Comparison of ENCODE assay signal across 9 mouse cellular contexts in genomic region chr4:148170842-148171241, GRCm38 (mm10). TPM values are rescaled to one million over a fixed set of nuclear protein-coding genes. Genes with fewer than 3 reads are reported as not detected.
DNase-seq lines count a peak whose midpoint lies in the region; ATAC-seq and TF ChIP-seq lines count a peak whose summit lies in the region.
"Had no signal": no experiment of that assay in that cellular context is flagged by ENCODE, and none has a peak within 500 bp of the region (broad histone marks: within the 10 kb centered on the region; RNA-seq: fewer than 3 reads in every experiment).

No protein-coding gene starts in this region.

- peak; percentile 75 for DNase-seq in forebrain, embryonic 14.5 days (ENCODE audit: low spot score)
- peak; percentile 85 for DNase-seq in midbrain, embryonic 14.5 days
- peak; percentile 80 for DNase-seq in brain, adult 2 months (ENCODE audit: low read depth, low spot score)
- peak; percentile 60 for DNase-seq in liver, postnatal 0 days
- DNase-seq in spleen, postnatal 10 days (ENCODE audit: low spot score in 2 of 2): peak; percentile 61 to 73

- TF ChIP-seq EP300 in liver, postnatal 0 days (IDR thresholded peaks at IDR 0.05; ENCODE audit: low read depth): no peak

- H3K36me3 ChIP-seq in forebrain, embryonic 14.5 days (ENCODE audit: control insufficient read depth, insufficient read depth, low read length): no peaks in the 10 kb centered on the region
- no peaks in the 10 kb centered on the region for H3K36me3 ChIP-seq in forebrain, embryonic 16.5 days (ENCODE audit: control insufficient read depth, insufficient read depth)
- no peaks in the 10 kb centered on the region for H3K36me3 ChIP-seq in midbrain, embryonic 14.5 days (ENCODE audit: control insufficient read depth, insufficient read depth, low read length)
- no peaks in the 10 kb centered on the region for H3K36me3 ChIP-seq in midbrain, embryonic 13.5 days
- no peaks in the 10 kb centered on the region for H3K36me3 ChIP-seq in liver, postnatal 0 days (replicated peaks; ENCODE audit: insufficient read depth, low read length)

- no peak overlapping the region for H3K4me3 ChIP-seq in forebrain, embryonic 14.5 days (ENCODE audit: low read depth, low read length)
- H3K4me3 ChIP-seq in forebrain, embryonic 16.5 days (replicated peaks; ENCODE audit: low read length): no peak overlapping the region
- H3K4me3 ChIP-seq in midbrain, embryonic 14.5 days (replicated peaks; ENCODE audit: low read depth, low read length): no peak overlapping the region
- H3K4me3 ChIP-seq in midbrain, embryonic 13.5 days (replicated peaks): no peak overlapping the region
- no peak overlapping the region for H3K4me3 ChIP-seq in liver, postnatal 0 days (ENCODE audit: low read depth, low read length)

- no peak overlapping the region for H3K27ac ChIP-seq in forebrain, embryonic 14.5 days (ENCODE audit: low read depth, low read length)
- no peak overlapping the region for H3K27ac ChIP-seq in forebrain, embryonic 16.5 days (ENCODE audit: low read length)
- no peak overlapping the region for H3K27ac ChIP-seq in midbrain, embryonic 14.5 days (replicated peaks; ENCODE audit: low read depth, low read length)
- H3K27ac ChIP-seq in midbrain, embryonic 13.5 days: no peak overlapping the region
- no peak overlapping the region for H3K27ac ChIP-seq in liver, postnatal 0 days (ENCODE audit: low read depth)

- H3K4me1 ChIP-seq in forebrain, embryonic 14.5 days (ENCODE audit: control insufficient read depth, insufficient read depth, low read length): peaks cover 2% of the 10 kb centered on the region; the same call in 1 of the 2 replicates
- H3K4me1 ChIP-seq in forebrain, embryonic 16.5 days (replicated peaks; ENCODE audit: control insufficient read depth, insufficient read depth, low read length): peaks cover 26% of the 10 kb centered on the region
- peaks cover 30% of the 10 kb centered on the region for H3K4me1 ChIP-seq in midbrain, embryonic 14.5 days (ENCODE audit: control insufficient read depth, insufficient read depth, low read length)
- peaks cover 54% of the 10 kb centered on the region for H3K4me1 ChIP-seq in midbrain, embryonic 13.5 days (replicated peaks)
- no peaks in the 10 kb centered on the region for H3K4me1 ChIP-seq in liver, postnatal 0 days (ENCODE audit: insufficient read depth)

- TF ChIP-seq CTCF in liver, postnatal 0 days (IDR thresholded peaks at IDR 0.05; ENCODE audit: low read depth): peak; percentile 97

- no peak overlapping the region for H3K9ac ChIP-seq in forebrain, embryonic 14.5 days (ENCODE audit: low read length)
- no peak overlapping the region for H3K9ac ChIP-seq in forebrain, embryonic 16.5 days (replicated peaks; ENCODE audit: low read depth, low read length)
- no peak overlapping the region for H3K9ac ChIP-seq in midbrain, embryonic 14.5 days (replicated peaks; ENCODE audit: low read length)
- no peak overlapping the region for H3K9ac ChIP-seq in midbrain, embryonic 13.5 days (replicated peaks)
- H3K9ac ChIP-seq in liver, postnatal 0 days (replicated peaks): no peak overlapping the region

- H3K4me2 ChIP-seq in forebrain, embryonic 14.5 days (ENCODE audit: low read length): no peak overlapping the region
- no peak overlapping the region for H3K4me2 ChIP-seq in forebrain, embryonic 16.5 days (ENCODE audit: low read length)
- H3K4me2 ChIP-seq in midbrain, embryonic 14.5 days (ENCODE audit: low read length): no peak overlapping the region
- no peak overlapping the region for H3K4me2 ChIP-seq in midbrain, embryonic 13.5 days (replicated peaks)
- H3K4me2 ChIP-seq in liver, postnatal 0 days (ENCODE audit: low read depth, low read length): no peak overlapping the region

- peaks cover 47% of the 10 kb centered on the region for H3K27me3 ChIP-seq in forebrain, embryonic 14.5 days (replicated peaks; ENCODE audit: control insufficient read depth, insufficient read depth, low read length)
- peaks cover 43% of the 10 kb centered on the region for H3K27me3 ChIP-seq in forebrain, embryonic 16.5 days (replicated peaks; ENCODE audit: control insufficient read depth, insufficient read depth, low read length)
- H3K27me3 ChIP-seq in midbrain, embryonic 14.5 days (ENCODE audit: control insufficient read depth, insufficient read depth, low read length): peaks cover 40% of the 10 kb centered on the region
- H3K27me3 ChIP-seq in midbrain, embryonic 13.5 days: peaks cover 68% of the 10 kb centered on the region
- H3K27me3 ChIP-seq in liver, postnatal 0 days (ENCODE audit: insufficient read depth, low read length): peaks cover 73% of the 10 kb centered on the region

- ATAC-seq in forebrain, embryonic 14.5 days: no peak
- ATAC-seq in forebrain, embryonic 16.5 days: no peak
- no peak for ATAC-seq in midbrain, embryonic 14.5 days (ENCODE audit: low FRiP score, low TSS enrichment)
- ATAC-seq in midbrain, embryonic 13.5 days: no peak
- ATAC-seq in erythroid progenitor cell, adult 5-6 weeks (replicated peaks; ENCODE audit: low FRiP score, poor library complexity, severe bottlenecking): 0 out of 2 replicates have a peak, but pooled peaks have one; percentile 40
- no peak for ATAC-seq in liver, postnatal 0 days

- no peaks in the 10 kb centered on the region for H3K9me3 ChIP-seq in forebrain, embryonic 14.5 days (replicated peaks; ENCODE audit: control insufficient read depth, low read length)
- no peaks in the 10 kb centered on the region for H3K9me3 ChIP-seq in forebrain, embryonic 16.5 days (ENCODE audit: control insufficient read depth, low read length)
- no peaks in the 10 kb centered on the region for H3K9me3 ChIP-seq in midbrain, embryonic 14.5 days (ENCODE audit: control insufficient read depth, low read length)
- H3K9me3 ChIP-seq in midbrain, embryonic 13.5 days: no peaks in the 10 kb centered on the region
- no peaks in the 10 kb centered on the region for H3K9me3 ChIP-seq in liver, postnatal 0 days (ENCODE audit: low read length)

- whole genome bisulfite sequencing in forebrain, embryonic 14.5 days: 2% methylated on average over 2 of the region's 2 CpGs
- WGBS in forebrain, embryonic 16.5 days: 0% methylated on average over 2 of the region's 2 CpGs
- WGBS in midbrain, embryonic 14.5 days: 0% methylated on average over 2 of the region's 2 CpGs
- WGBS in midbrain, embryonic 13.5 days: 0% methylated on average over 2 of the region's 2 CpGs
- 2% methylated on average over 2 of the region's 2 CpGs for WGBS in liver, postnatal 0 days (ENCODE audit: insufficient replicate concordance)

RNA-seq across cellular contexts. Expression of gene Fbxo2, which starts 10.4 kb away (rescaled TPM):
- 2.2 and 3.2 TPM in 2 replicates for polyA plus RNA-seq in forebrain, embryonic 14.5 days (2014; fragmentation: Nextera tagmentation; extraction: Ambion mirVana)
- 4.3 and 4.7 TPM in 2 replicates for polyA plus RNA-seq in forebrain, embryonic 16.5 days (2015; fragmentation: Nextera tagmentation; extraction: Ambion mirVana)
- polyA plus RNA-seq in midbrain, embryonic 14.5 days (2014; fragmentation: Nextera tagmentation; extraction: Ambion mirVana): 3.2 and 4.0 TPM in 2 replicates
- polyA plus RNA-seq in midbrain, embryonic 13.5 days (2015; fragmentation: Nextera tagmentation; extraction: Ambion mirVana): 2.3 and 2.4 TPM in 2 replicates
- total RNA-seq in erythroid progenitor cell, adult 5-6 weeks (2015; ENCODE audit: low replicate concordance): not detected in 2 replicates
- not detected in 2 replicates for total RNA-seq in erythroid progenitor cell, adult 5-6 weeks (2017; ENCODE audit: low replicate concordance)
- 0.19 TPM in 1 of 2 replicates, not detected in the other for polyA plus RNA-seq in liver, postnatal 0 days (2015; fragmentation: Nextera tagmentation; extraction: Ambion mirVana)
- polyA plus RNA-seq: heart, embryonic 14.5 days had no signal

RNA-seq across cellular contexts. Expression of gene Fbxo44, which starts 10.6 kb away (rescaled TPM):
- polyA plus RNA-seq in forebrain, embryonic 14.5 days (2014; fragmentation: Nextera tagmentation; extraction: Ambion mirVana): 70.6 and 76.3 TPM in 2 replicates
- polyA plus RNA-seq in forebrain, embryonic 16.5 days (2015; fragmentation: Nextera tagmentation; extraction: Ambion mirVana): 60.3 and 67.1 TPM in 2 replicates
- polyA plus RNA-seq in midbrain, embryonic 14.5 days (2014; fragmentation: Nextera tagmentation; extraction: Ambion mirVana): 102 and 106 TPM in 2 replicates
- polyA plus RNA-seq in midbrain, embryonic 13.5 days (2015; fragmentation: Nextera tagmentation; extraction: Ambion mirVana): 97.8 and 103 TPM in 2 replicates
- 1.1 TPM in 1 of 2 replicates, not detected in the other for total RNA-seq in erythroid progenitor cell, adult 5-6 weeks (2015; ENCODE audit: low replicate concordance)
- total RNA-seq in erythroid progenitor cell, adult 5-6 weeks (2017; ENCODE audit: low replicate concordance): not detected in 2 replicates
- 0.81 and 0.97 TPM in 2 replicates for polyA plus RNA-seq in liver, postnatal 0 days (2015; fragmentation: Nextera tagmentation; extraction: Ambion mirVana)

RNA-seq across cellular contexts. Expression of gene Fbxo6, which starts 18.9 kb away (rescaled TPM):
- polyA plus RNA-seq in forebrain, embryonic 14.5 days (2014; fragmentation: Nextera tagmentation; extraction: Ambion mirVana): 19.0 and 20.6 TPM in 2 replicates
- 14.4 and 17.7 TPM in 2 replicates for polyA plus RNA-seq in forebrain, embryonic 16.5 days (2015; fragmentation: Nextera tagmentation; extraction: Ambion mirVana)
- polyA plus RNA-seq in midbrain, embryonic 14.5 days (2014; fragmentation: Nextera tagmentation; extraction: Ambion mirVana): 18.7 and 22.8 TPM in 2 replicates
- polyA plus RNA-seq in midbrain, embryonic 13.5 days (2015; fragmentation: Nextera tagmentation; extraction: Ambion mirVana): 15.9 and 19.6 TPM in 2 replicates
- total RNA-seq in erythroid progenitor cell, adult 5-6 weeks (2015; ENCODE audit: low replicate concordance): 3.2 TPM in 1 of 2 replicates, not detected in the other
- 2.1 TPM in 1 of 2 replicates, not detected in the other for total RNA-seq in erythroid progenitor cell, adult 5-6 weeks (2017; ENCODE audit: low replicate concordance)
- polyA plus RNA-seq in liver, postnatal 0 days (2015; fragmentation: Nextera tagmentation; extraction: Ambion mirVana): 30.1 and 32.0 TPM in 2 replicates

RNA-seq across cellular contexts. Expression of gene Draxin, which starts 40.3 kb away (rescaled TPM):
- polyA plus RNA-seq in forebrain, embryonic 14.5 days (2014; fragmentation: Nextera tagmentation; extraction: Ambion mirVana): 18.8 and 20.7 TPM in 2 replicates
- polyA plus RNA-seq in forebrain, embryonic 16.5 days (2015; fragmentation: Nextera tagmentation; extraction: Ambion mirVana): 22.7 and 23.5 TPM in 2 replicates
- polyA plus RNA-seq in midbrain, embryonic 14.5 days (2014; fragmentation: Nextera tagmentation; extraction: Ambion mirVana): 21.8 and 24.7 TPM in 2 replicates
- polyA plus RNA-seq in midbrain, embryonic 13.5 days (2015; fragmentation: Nextera tagmentation; extraction: Ambion mirVana): 14.6 and 20.4 TPM in 2 replicates
- total RNA-seq in erythroid progenitor cell, adult 5-6 weeks (2015; ENCODE audit: low replicate concordance): 0.42 TPM in 1 of 2 replicates, not detected in the other
- total RNA-seq in erythroid progenitor cell, adult 5-6 weeks (2017; ENCODE audit: low replicate concordance): not detected in 2 replicates
- polyA plus RNA-seq in liver, postnatal 0 days (2015; fragmentation: Nextera tagmentation; extraction: Ambion mirVana): 0.04 and 0.05 TPM in 2 replicates
- polyA plus RNA-seq: heart, embryonic 14.5 days had no signal

RNA-seq across cellular contexts. Expression of gene Mad2l2, which starts 40.7 kb away (rescaled TPM):
- 129 and 141 TPM in 2 replicates for polyA plus RNA-seq in forebrain, embryonic 14.5 days (2014; fragmentation: Nextera tagmentation; extraction: Ambion mirVana)
- polyA plus RNA-seq in forebrain, embryonic 16.5 days (2015; fragmentation: Nextera tagmentation; extraction: Ambion mirVana): 127 TPM in 2 replicates
- 122 and 133 TPM in 2 replicates for polyA plus RNA-seq in midbrain, embryonic 14.5 days (2014; fragmentation: Nextera tagmentation; extraction: Ambion mirVana)
- 105 and 106 TPM in 2 replicates for polyA plus RNA-seq in midbrain, embryonic 13.5 days (2015; fragmentation: Nextera tagmentation; extraction: Ambion mirVana)
- total RNA-seq in erythroid progenitor cell, adult 5-6 weeks (2015; ENCODE audit: low replicate concordance): 11.5 and 20.5 TPM in 2 replicates
- 0.30 and 5.5 TPM in 2 replicates for total RNA-seq in erythroid progenitor cell, adult 5-6 weeks (2017; ENCODE audit: low replicate concordance)
- polyA plus RNA-seq in liver, postnatal 0 days (2015; fragmentation: Nextera tagmentation; extraction: Ambion mirVana): 16.9 and 18.8 TPM in 2 replicates

Comparison
In these comparisons a context has a peak if more than half of its experiments do, and no peak if none do; other contexts are left out.
1. RNA of gene Fbxo44, which starts 10.6 kb away (polyA plus RNA-seq): 97.8 to 103 TPM in midbrain, embryonic 13.5 days, 102 to 106 TPM in midbrain, embryonic 14.5 days, 70.6 to 76.3 TPM in forebrain, embryonic 14.5 days and 60.3 to 67.1 TPM in forebrain, embryonic 16.5 days; 0.81 to 0.97 TPM in liver, postnatal 0 days; every median in the first group is over 10 times any median in the second.
2. Peak in every context shown above with its lines, with median percentiles within 50 percentile points of each other: DNase-seq.